Mouse (Mus musculus) heart, postnatal 10 days (tissue): ENCODE results near the gene Antxr1. TPM values are rescaled to one million over a fixed set of nuclear protein-coding genes. Genes with fewer than 3 reads are reported as not detected.

Experiments used
- DNase-seq, 2 experiments: peaks; one replicate each; pipeline ENCODE4 v3.0.0; 2021
- intact Hi-C: fragments of 180-260 bp; cut with DNase I; formaldehyde crosslinking; loops from one replicate; pipeline ENCODE4 v1.15.1; 2025
- total RNA-seq, 2 experiments: library from RNA; stranded (reverse); gene quantifications; 2 replicates each; pipeline ENCODE4 v1.2.3; 2021

Gene Antxr1
- total RNA-seq, 2 experiments from 2014 or later, result 32.3 to 33.0 TPM

DNA sequence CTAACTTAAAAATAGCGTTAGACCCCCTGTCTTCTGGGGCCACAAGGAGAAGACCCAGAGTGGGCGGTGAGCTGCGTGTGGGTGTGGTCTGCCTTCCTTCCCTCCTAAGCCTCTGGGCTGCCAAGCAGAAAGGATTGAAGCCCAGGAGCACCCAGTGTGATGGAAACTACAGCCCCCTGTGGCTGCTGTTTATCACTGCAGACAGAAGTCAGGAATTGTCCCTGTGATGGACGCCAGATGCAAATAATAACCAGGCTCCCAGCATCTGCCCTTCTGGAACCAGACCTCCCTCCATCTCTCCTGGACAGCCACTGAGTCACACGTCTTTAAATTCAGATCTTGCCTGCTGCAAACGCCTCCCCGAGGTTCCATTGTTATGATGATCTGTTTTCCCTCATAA, 80.9 kb downstream of the Antxr1 start:
- peak; percentile 22 to 24 for DNase-seq

DNA sequence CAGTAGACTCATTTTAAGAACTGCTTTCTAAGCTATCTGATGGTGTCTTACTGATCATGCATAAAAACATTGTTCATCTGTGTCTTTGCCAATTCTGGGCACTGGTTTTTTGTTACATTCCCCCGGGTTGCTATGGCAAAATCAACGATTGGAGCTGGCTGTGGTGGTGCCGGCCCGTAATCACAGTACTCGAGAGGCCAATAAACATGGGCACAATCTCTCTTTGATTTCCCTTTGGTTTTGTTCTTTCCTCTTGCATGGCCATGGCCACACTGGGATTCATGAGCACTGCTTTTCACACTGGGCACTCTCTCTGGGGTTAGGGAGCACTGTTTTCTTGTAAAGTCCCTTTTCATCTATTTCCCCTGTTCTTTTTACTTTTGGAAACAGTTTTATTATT, 83.9 kb downstream of the Antxr1 start:
- no peak for DNase-seq
- intact Hi-C loops, result no loop called here

More for the DNA sequence above, 80.9 kb downstream of the Antxr1 start:
- intact Hi-C loops, result no loop called here

DNA sequence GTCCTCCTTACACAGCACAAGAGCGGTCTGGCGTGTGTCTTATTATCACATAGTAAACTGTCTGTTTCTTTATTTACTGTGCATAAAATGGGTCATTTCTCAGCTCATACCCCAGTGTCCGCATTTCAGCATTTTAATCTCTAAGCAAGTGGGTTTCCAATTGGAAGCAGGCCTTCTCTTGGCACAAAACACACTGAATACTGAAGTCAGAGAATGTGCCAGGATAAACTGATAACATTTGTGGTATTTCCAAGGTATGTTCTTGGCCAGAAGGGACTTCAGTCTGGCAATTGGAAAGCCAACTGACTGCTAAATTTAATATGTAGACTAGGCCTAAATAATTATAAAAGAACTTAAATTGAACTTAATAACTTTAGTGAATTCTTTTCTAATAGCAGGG, 84.9 kb downstream of the Antxr1 start:
- no peak for DNase-seq
- intact Hi-C loops, result no loop called here

DNA sequence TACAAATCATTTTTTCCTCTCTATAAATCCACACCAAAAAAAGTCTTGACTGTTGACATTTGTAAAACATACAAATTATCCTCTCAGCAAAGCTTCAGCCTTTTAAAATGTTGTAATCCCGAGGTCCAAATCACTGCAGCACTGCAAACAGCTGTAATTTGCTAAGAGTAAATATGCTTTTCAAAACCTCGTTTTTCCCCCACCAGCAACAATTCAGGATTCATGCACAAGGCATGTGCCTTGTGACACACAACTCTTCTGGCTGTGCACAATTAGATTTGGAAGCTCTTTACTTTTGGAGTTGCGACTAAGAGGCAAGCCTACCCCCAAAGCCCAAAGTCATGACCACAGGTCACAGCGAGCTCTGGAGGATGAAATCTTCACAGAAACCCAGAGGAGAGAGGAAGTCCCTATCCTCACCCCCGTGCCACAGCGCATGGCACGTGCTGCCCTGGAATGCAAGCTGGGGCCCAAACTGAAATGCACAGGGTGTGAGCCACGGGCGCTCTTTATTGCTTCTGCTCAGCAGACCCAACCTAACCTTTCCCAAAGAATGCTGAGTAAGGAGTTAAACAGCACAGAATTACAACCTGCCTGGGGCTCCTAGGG, 87.3 kb downstream of the Antxr1 start:
- no peak for DNase-seq
- intact Hi-C loops, result loop anchor here (5.0 kb wide), 1 partner anchor 84 kb away; no protein-coding TSS in a partner anchor

DNA sequence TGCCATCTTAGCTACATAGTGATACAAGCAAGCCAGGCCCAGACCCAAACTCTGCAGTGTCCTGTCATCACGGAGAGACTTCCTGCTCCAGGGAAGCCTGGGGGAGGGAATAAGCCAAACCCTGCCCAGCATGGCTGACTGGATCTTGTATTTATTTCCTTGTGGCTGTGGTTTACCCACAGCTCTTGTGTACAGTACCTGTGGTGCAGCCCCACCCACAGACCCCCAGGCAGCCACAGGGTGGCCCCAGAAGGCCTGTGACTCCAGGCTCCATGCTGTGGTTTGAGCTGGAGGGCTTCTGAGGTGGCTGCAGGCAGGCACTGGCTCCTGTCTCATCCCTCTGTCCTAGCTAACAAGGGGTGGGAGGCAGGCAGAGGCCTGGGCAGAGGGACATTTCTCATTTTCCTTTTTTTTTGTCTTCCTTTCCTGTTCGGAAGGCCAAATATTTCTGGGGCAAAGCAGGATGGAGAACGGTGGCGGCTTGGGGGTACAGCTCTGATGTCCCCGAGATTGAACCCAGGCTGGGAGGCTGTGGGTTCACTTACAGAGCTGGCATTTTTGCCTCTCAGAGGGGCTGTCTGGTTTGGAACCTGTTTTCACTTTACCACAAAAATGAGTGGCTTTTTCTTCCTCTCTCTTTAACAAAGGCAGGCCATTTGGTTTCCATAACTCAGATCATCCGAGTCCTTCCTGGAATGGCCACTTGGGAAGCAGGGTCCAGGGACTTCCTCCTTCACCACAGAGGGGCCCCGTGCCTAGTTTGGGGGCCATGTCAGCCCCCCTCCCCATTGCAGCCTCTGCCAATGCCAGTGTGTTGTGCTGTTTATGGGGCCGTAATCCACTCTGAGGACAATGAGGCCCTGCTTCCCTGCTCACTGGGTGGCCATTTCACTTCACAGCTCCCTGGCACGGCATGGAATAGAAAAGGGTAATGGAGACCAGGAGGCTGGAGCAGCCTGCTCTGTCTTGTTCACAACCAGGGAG, 91.2 kb downstream of the Antxr1 start:
- intact Hi-C loops, result loop anchor here (5.0 kb wide), 1 partner anchor 88 kb away; no protein-coding TSS in a partner anchor
- DNase-seq, result no peak

DNA sequence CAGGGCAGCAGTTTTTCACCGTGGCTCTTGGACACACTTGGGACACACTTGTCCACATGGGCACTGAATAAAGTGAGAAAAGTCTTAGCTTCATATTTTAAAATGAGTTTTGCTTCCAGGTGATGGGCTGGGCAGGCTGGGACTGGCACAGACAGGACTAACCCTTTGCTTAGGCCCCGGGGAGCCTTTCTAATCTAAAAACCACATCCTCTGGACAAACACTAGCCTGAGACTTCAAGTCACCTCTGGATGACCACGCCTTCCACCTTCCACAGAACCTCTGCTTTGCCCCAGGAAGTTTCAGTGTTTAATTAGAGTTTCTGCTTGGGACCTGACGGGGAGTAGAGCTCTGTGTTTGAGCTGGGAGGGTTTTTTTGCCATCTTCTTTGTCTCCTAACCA, 98.4 kb downstream of the Antxr1 start:
- DNase-seq, result no peak
- intact Hi-C loops, result loop anchor here (5.0 kb wide), 1 partner anchor 135 kb away; the partner anchor contains the start of gene D6Ertd527e

DNA sequence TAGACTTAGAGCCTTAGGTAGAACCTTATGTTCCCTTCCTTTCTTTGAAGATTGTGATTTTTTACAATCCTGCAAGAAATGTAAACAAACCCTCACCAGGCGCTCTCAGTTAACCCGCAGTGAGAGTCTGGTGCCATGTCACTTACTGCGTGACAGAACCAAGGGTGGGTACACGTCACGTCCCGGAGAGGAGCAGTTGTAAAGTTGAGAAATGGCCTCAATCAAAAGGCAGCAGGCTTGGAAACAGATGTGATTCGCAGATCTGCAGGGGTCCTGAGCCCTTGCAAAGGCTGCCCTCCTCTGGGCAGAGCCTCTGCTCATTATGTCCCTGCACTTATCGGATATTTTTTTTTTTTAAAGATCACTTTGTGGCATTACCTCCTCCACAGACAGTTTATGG, 99.6 kb downstream of the Antxr1 start:
- intact Hi-C loops, result loop anchor here (5.0 kb wide), 1 partner anchor 134 kb away; the partner anchor contains the start of gene D6Ertd527e
- DNase-seq, result no peak

DNA sequence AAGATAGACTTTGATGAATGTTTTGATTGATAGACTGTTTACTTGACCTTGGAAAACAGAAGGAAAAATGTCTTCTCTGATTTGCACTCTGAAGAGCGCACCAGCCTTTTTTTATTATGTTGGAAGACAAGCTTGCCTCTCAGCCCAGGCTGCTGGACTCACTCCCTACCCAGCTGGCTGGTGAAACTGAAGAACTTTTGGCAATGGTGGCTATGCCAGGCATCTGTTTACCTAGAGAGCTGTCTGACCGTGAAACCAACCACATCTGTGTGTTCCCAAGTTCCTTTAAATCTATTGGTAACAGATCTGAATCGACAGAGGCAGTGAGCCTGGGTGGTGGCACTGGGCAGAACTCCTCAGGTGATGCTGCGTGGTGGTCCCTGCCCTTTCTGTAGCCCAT, 102.5 kb downstream of the Antxr1 start:
- intact Hi-C loops, result no loop called here
- DNase-seq, result no peak

DNA sequence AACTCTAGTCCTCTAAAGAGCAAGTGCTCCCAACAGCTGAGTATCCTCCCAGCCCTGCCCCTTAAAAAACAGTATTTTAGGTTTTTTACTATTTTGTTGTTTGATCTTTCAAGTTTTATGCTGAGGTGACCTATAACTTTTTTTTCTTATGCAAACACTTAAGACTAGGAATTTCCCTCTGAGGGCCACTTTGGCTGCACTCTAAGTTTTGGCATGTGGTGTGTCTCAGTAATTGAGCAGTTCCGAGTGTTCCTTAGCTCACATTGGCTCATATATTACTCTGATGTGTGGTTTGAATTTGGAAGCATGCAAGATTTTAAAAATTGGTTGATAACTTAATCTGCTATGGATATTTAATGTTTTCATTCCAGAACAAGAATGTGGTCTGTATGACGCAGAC, 105.6 kb downstream of the Antxr1 start:
- intact Hi-C loops, result no loop called here

DNA sequence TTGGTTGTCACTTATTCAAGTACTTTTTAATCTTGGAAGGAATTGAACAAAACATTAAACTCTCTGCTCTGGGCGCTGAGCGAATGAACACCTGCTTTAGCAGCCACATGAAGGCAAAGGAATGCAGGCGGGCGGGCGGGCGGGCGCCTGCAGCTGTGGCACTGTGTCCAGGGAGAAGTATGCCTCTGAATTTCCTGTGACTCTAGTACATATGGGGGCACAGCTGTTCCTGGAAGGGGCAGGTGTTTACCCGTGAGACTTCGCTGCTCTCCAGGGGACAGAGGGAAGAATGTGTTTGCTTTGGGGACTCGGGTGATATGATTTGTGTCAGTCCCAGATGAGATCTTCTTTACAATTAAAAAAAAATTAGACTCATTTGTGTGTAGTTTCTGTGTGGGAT, 107.7 kb downstream of the Antxr1 start:
- DNase-seq, result no peak
- intact Hi-C loops, result no loop called here

More for the DNA sequence above, 105.6 kb downstream of the Antxr1 start:
- no peak for DNase-seq

DNA sequence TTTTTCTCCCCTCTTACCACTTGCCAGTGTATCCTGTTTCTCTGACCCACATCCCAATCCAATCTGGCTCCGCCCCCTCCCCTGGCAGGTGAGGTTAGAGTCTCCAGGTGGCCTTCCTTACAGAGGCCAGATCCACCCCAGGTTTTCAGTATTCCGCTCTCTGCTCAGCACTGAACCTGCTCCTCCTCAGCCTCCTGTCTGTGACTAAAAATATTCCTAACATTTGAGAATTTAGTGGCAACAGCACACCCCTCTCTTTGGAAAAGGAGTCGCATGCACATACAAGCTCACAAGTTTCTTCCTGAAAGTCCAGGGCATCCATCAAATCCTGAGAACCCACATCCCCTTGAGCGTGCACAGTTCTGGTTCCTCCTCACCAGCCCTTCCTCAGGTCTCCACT, 109.3 kb downstream of the Antxr1 start:
- intact Hi-C loops, result no loop called here
- no peak for DNase-seq

DNA sequence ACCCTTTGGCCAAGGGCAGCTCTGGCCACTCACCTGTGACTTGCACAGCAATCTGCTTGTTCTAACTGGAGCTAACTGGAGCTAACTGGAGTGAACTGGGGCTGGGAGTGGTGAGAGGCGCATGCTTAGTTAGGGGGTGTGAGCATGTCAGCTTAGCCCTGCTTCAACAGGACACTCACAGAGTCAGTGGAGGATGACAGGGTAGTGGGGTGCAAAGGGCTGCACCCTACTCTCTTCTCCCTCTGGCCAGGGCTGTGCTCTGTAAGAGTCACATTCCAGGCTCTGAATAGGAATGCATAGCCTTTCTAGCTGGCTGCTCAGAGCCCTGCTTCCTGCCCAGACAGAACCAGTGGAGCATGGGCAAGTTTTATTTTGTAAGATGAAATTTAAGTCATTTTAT, 110.3 kb downstream of the Antxr1 start:
- intact Hi-C loops, result no loop called here
- DNase-seq, result no peak

DNA sequence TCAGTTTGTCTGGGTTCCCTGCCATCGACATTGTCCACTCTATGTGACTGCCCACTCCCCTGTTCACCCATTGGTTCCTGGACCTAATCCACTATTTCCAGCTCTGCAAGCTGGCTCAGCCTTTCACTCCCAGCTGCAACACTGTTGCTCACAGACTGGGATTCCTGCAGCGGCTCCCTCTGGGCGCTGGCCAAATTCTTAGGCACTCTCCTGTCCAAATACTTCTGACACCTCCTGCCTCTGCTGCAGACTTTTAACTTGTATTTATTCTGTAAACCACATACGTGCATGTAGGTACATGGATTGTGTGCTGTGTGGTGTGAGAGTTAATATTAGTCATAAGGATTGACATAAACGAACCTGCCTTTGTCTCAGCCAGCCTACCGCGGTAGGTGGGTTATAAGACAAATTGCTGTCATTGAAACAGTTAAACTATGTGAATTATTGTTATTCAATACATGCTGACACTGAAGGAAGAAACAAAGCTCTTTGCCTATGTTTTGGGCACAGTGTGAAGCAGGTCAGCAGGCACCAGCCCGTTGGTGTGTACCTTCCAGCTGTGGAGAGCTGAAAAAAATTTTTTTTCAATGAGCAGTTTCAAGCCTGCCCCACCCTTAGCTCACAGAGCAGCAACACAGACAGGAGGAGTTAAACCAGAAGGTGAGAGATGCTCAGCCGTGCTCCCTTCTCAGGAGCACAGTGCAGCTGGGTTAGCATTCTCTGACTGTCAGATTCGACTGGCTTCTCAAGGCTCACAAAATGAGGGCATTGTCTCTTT, 112.6 kb downstream of the Antxr1 start:
- DNase-seq, result peak; percentile 45 to 63
- intact Hi-C loops, result no loop called here

DNA sequence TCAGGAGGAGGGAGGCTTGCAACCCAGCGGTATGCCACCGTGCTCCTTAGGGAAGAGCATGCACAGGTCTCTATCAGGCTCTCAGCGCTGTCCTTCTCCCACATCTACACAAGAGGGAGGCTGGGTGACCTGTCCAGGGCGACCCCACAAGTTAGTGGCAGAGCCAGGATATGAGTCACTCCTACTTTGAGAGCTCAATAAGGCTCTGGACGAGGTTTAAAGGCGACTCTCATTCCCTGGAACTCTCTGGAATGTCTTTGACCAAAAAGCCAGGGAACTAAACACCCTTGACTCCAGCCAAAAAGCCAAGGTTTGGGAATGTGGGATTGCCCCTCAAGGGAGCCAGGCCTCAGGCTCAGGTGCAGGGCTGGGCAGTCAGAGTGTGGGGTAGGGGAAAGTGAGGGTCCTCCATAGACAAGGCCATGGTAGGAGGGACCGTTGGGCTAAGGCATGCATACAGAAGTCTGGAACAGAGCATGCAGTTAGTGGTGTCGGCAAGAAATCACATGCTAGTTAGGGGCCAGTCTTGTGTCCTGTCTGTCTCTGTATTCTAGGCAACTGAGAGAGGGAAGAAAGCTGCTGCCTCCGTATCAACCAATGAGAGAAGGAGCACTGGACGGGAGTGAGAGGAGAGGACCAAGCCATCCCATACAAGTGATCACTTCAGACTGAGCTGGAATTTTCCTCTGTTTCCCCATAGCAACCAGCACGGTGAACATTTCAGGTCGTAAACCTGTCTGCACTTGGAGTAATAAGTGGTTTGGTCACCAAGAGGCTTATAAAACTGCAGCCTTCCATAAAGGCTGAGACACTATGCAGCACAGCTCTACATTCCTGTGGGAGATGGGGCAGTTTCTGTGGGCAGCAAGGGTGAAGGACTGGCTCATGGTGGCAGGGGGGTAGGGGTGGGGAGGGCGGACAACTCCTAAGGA, 116.3 kb downstream of the Antxr1 start:
- no peak for DNase-seq
- intact Hi-C loops, result no loop called here

DNA sequence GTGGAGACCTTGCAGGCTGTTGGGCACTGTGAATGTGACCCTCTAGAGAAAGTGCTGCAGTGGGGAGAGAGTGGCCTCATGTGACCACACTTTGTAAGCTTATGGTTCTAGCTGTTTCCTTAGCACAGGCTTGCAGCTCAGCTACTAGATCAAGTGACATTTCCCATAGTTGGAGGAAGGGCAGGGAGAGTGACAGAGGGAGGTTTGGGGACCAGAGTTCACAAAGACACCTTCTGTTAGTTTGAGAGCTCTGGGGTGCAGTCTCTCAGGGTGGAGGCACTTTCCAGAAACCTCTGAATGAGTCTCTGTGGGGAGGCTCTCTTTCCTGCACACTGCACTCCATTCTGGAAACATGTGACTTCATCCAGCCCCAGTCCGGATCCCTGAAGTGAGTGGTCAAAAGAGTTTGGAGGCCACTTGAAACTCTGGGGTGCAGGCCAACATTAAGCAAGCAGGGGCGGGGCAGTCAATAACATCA, 119.5 kb downstream of the Antxr1 start:
- peak; percentile 36 to 45 for DNase-seq
- intact Hi-C loops, result no loop called here

DNA sequence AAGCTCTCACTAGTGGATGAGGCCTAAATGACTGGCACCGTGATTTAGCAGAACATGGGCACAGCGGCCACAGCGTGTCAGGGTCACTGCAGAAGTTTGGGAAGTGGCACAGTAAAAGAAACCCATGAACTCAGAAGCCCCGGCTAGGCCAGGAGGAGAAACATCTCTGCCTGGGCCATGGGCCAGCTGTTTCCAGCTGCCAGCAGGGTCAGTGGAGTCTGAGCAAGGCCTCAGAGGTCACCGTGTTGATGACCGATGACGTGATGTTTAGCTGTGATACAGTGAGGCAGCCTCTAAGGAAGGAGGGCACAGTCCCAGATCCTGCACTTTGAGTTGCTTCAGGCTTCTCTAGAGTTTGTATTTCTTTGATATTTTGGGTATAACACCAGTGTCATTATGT, 122.4 kb downstream of the Antxr1 start:
- peak; percentile 56 to 67 for DNase-seq
- intact Hi-C loops, result no loop called here

DNA sequence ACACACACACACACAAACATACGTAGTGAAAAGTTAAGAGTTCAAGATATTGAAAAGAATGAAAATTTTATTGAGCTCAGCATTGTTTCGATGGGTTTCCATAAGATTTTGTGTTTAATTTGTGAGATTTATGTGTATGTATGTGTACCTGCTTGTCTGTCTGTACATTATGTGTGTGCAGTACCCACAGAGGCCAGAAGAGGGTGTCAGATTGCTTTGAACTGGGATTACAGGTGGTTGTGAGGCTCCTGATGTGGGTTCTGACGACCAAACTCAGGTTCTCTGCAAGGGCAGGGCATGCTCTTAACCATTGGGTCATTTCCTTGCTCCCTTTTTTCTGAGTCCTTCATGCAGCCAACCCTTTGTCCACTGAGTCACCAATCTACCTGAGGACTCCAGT, 124.1 kb downstream of the Antxr1 start:
- intact Hi-C loops, result no loop called here
- DNase-seq, result no peak

DNA sequence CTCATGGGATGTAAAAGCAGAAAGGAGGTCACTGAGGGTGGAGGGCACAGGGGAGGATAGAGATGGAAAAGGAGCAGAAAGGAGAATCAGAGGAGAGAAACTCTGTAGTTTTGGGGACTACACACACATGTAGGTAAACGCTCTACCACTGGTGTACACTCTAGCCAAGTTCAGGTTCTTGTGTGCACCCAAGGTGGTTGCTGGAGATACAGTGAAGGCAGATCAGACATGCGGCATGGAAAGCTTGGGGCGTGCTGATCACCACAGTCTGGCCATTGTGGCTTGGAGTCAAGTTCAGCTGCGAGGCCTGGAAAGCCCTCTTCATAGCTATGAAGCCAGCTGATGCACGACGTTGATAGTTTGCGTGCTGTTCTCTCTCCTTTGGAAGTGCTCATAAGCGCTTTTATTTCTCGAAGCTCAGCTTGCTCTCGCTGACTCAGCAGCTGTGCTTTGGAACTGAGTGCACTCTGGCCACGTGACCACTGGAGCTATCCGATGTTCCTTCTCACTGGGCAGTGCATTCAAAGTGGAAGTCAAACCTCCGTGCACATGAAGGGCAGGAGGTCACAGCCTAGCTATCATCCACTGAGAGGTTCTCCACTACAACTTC, 128.1 kb downstream of the Antxr1 start:
- intact Hi-C loops, result no loop called here

DNA sequence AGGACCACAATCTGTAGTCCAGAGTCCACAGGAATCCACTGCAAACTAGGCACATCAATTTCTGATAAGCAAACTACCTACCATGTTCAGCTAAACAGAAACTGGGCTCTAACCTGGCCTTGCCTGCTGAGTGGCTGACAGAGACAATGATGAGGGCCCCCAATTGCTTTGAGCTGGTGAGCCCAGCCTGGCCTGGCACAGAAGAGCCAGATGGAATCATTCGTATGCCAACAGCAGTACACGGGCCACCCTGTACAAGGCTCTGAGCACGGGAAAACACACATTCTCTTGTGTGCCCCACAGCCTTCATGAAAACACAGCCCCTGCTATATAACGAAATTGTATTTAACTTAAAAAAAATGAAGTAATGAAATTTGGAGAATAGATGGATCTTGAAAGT, 128.8 kb downstream of the Antxr1 start:
- intact Hi-C loops, result no loop called here
- no peak for DNase-seq

More for the DNA sequence above, 128.1 kb downstream of the Antxr1 start:
- DNase-seq, result peak; percentile 79 to 82
